Mouse (Mus musculus) hindbrain, embryonic 12.5 days (tissue): Measurements from ENCODE around the gene Cryba4. TPM values are rescaled to one million over a fixed set of nuclear protein-coding genes. Genes with fewer than 3 reads are reported as not detected.

Experiments used
- ATAC-seq: fragments of 200-750 bp; cut with Nextera tagmentation; 2 replicates; pipeline ENCODE4 v1.8.0; 2017; ENCODE audit warnings: moderate TSS enrichment; ENCODE audit not compliant: low FRiP score
- H3K27ac ChIP-seq: fragments of 300-500 bp; sonication (generic); 2 replicates; pipeline ENCODE4 v1.5.1; 2016; ENCODE audit warnings: mild to moderate bottlenecking
- H3K27me3 ChIP-seq: fragments of 300-500 bp; sonication (generic); 2 replicates; pipeline ENCODE4 v1.6.1; 2016; ENCODE audit warnings: mild to moderate bottlenecking
- H3K36me3 ChIP-seq: fragments of 300-500 bp; sonication (generic); 2 replicates; pipeline ENCODE4 v1.6.1; 2016; ENCODE audit warnings: mild to moderate bottlenecking
- H3K4me1 ChIP-seq: fragments of 300-500 bp; sonication (generic); 2 replicates; pipeline ENCODE4 v1.6.1; 2016
- H3K4me2 ChIP-seq: fragments of 300-500 bp; sonication (generic); replicated peaks from 2 replicates; pipeline ENCODE4 v1.6.1; 2016; ENCODE audit warnings: mild to moderate bottlenecking
- H3K4me3 ChIP-seq: fragments of 300-500 bp; sonication (generic); 2 replicates; pipeline ENCODE4 v1.5.1; 2016; ENCODE audit warnings: mild to moderate bottlenecking
- H3K9ac ChIP-seq: fragments of 300-500 bp; sonication (generic); 2 replicates; pipeline ENCODE4 v1.6.1; 2016; ENCODE audit warnings: mild to moderate bottlenecking, moderate library complexity
- H3K9me3 ChIP-seq: fragments of 300-500 bp; sonication (generic); replicated peaks from 2 replicates; pipeline ENCODE4 v1.6.1; 2016; ENCODE audit warnings: mild to moderate bottlenecking
- WGBS: fragments of 180-500 bp; shearing (Covaris S2); methylation state at CpG from one replicate; pipeline ENCODE4 v1.1.7; 2016; 5-methylcytosine and 5-hydroxymethylcytosine counted together
- polyA plus RNA-seq: library from polyadenylated mRNA; unstranded; fragments of >200 nt; fragmentation: Nextera tagmentation; extraction: Ambion mirVana; gene quantifications from 2 replicates; pipeline ENCODE4 v1.2.1, GENCODE M21; 2016

Gene Cryba4
- 1.8 and 2.3 TPM in 2 replicates for polyA plus RNA-seq

- Histone ChIP-seq H3K36me3 (no peaks in the 10 kb centered on the region), H3K4me3 (no peak within 1 kb of the TSS), H3K4me2 (no peak within 1 kb of the TSS), H3K9ac (no peak within 1 kb of the TSS), H3K27ac (no peak within 1 kb of the TSS), H3K4me1 (peaks cover 4% of the 10 kb centered on the region; the same call in 1 of the 2 replicates), H3K27me3 (no peaks in the 10 kb centered on the region; the same call in 1 of the 2 replicates), H3K9me3 (no peaks in the 10 kb centered on the region)
- WGBS: 74% methylated on average over 2 of the region's 2 CpGs
- ATAC-seq: no peak
These were observed at the start of gene Cryba4 for GRCm38 (mm10) chr5:112252400-112252799. Gene Cryba4, minus strand, starts transcription at chr5:112252518.

- H3K4me2 ChIP-seq: no peak overlapping the region
- WGBS: 83% methylated on average over 4 of the region's 4 CpGs
- no peaks in the 10 kb centered on the region for H3K9me3 ChIP-seq
- H3K9ac ChIP-seq: no peak overlapping the region
- ATAC-seq: no peak
- peaks cover 6% of the 10 kb centered on the region; the same call in 1 of the 2 replicates for H3K4me1 ChIP-seq
- H3K36me3 ChIP-seq: 0 out of 2 replicates have a peak, but pooled peaks cover 2% of the 10 kb centered on the region
- no peaks in the 10 kb centered on the region for H3K27me3 ChIP-seq
- no peak overlapping the region for H3K27ac ChIP-seq
- no peak overlapping the region for H3K4me3 ChIP-seq
These were observed 49.4 kb upstream of the Cryba4 start for GRCm38 (mm10) chr5:112301694-112302093.

GRCm38 (mm10) chr5:112300721-112301308 lies 48.5 kb upstream of the Cryba4 start:
- ATAC-seq: no peak
- Histone ChIP-seq H3K4me1 (peaks cover 12% of the 10 kb centered on the region; the same call in 1 of the 2 replicates), H3K27ac (no peak overlapping the region), H3K27me3 (no peaks in the 10 kb centered on the region), H3K9me3 (no peaks in the 10 kb centered on the region), H3K4me3 (no peak overlapping the region), H3K9ac (no peak overlapping the region), H3K36me3 (no peaks in the 10 kb centered on the region), H3K4me2 (no peak overlapping the region)
- WGBS: 88% methylated on average over 6 of the region's 6 CpGs

- peaks cover 17% of the 10 kb centered on the region for H3K4me1 ChIP-seq
- no peak overlapping the region for H3K4me2 ChIP-seq
- H3K27ac ChIP-seq: no peak overlapping the region
- H3K9ac ChIP-seq: no peak overlapping the region
- no peaks in the 10 kb centered on the region for H3K9me3 ChIP-seq
- H3K27me3 ChIP-seq: no peaks in the 10 kb centered on the region
- no peak overlapping the region for H3K4me3 ChIP-seq
- WGBS: 85% methylated on average over 2 of the region's 2 CpGs
- no peaks in the 10 kb centered on the region for H3K36me3 ChIP-seq
- no peak for ATAC-seq
These were observed 47.8 kb upstream of the Cryba4 start for GRCm38 (mm10) chr5:112300112-112300511.

GRCm38 (mm10) chr5:112299399-112299798 lies 47.1 kb upstream of the Cryba4 start:
- ATAC-seq: no peak
- no peaks in the 10 kb centered on the region for H3K9me3 ChIP-seq
- WGBS: 92% methylated on average over 4 of the region's 4 CpGs
- H3K27ac ChIP-seq: no peak overlapping the region
- H3K36me3 ChIP-seq: no peaks in the 10 kb centered on the region
- H3K9ac ChIP-seq: no peak overlapping the region
- no peak overlapping the region for H3K4me3 ChIP-seq
- H3K4me1 ChIP-seq: peaks cover 25% of the 10 kb centered on the region
- no peak overlapping the region for H3K4me2 ChIP-seq
- no peaks in the 10 kb centered on the region for H3K27me3 ChIP-seq

- ATAC-seq: no peak
- Histone ChIP-seq H3K9ac (no peak overlapping the region), H3K4me1 (peaks cover 27% of the 10 kb centered on the region), H3K4me3 (no peak overlapping the region), H3K27ac (no peak overlapping the region), H3K27me3 (no peaks in the 10 kb centered on the region), H3K4me2 (no peak overlapping the region), H3K36me3 (no peaks in the 10 kb centered on the region), H3K9me3 (no peaks in the 10 kb centered on the region)
- 90% methylated on average over 12 of the region's 12 CpGs for WGBS
These were observed 46.1 kb upstream of the Cryba4 start for GRCm38 (mm10) chr5:112298226-112298988.

- Histone ChIP-seq H3K4me2 (no peak overlapping the region), H3K36me3 (no peaks in the 10 kb centered on the region), H3K4me3 (no peak overlapping the region), H3K27me3 (no peaks in the 10 kb centered on the region), H3K9ac (no peak overlapping the region), H3K4me1 (peaks cover 29% of the 10 kb centered on the region), H3K9me3 (no peaks in the 10 kb centered on the region), H3K27ac (0 out of 2 replicates have a peak overlapping the region, but pooled peaks have one; percentile 12)
- ATAC-seq: no peak
- WGBS: 72% methylated on average over 2 of the region's 2 CpGs
These were observed 44.9 kb upstream of the Cryba4 start for GRCm38 (mm10) chr5:112297257-112297656.

- Histone ChIP-seq H3K27me3 (no peaks in the 10 kb centered on the region), H3K9ac (no peak overlapping the region), H3K4me1 (peaks cover 32% of the 10 kb centered on the region), H3K4me2 (no peak overlapping the region), H3K4me3 (no peak overlapping the region), H3K36me3 (no peaks in the 10 kb centered on the region), H3K27ac (no peak overlapping the region; the same call in 1 of the 2 replicates), H3K9me3 (no peaks in the 10 kb centered on the region)
- 79% methylated on average over 6 of the region's 6 CpGs for WGBS
- ATAC-seq: no peak
These were observed 44.3 kb upstream of the Cryba4 start for GRCm38 (mm10) chr5:112296404-112297181.

- H3K27ac ChIP-seq: no peak overlapping the region
- H3K4me3 ChIP-seq: no peak overlapping the region
- 58% methylated on average over 8 of the region's 8 CpGs for WGBS
- no peak for ATAC-seq
- H3K4me2 ChIP-seq: no peak overlapping the region
- H3K27me3 ChIP-seq: no peaks in the 10 kb centered on the region
- H3K36me3 ChIP-seq: no peaks in the 10 kb centered on the region
- no peaks in the 10 kb centered on the region for H3K9me3 ChIP-seq
- no peak overlapping the region for H3K9ac ChIP-seq
- H3K4me1 ChIP-seq: peaks cover 32% of the 10 kb centered on the region
These were observed 43.2 kb upstream of the Cryba4 start for GRCm38 (mm10) chr5:112295564-112295963.

- H3K4me2 ChIP-seq: no peak overlapping the region
- peaks cover 32% of the 10 kb centered on the region for H3K4me1 ChIP-seq
- H3K36me3 ChIP-seq: no peaks in the 10 kb centered on the region
- H3K9me3 ChIP-seq: no peaks in the 10 kb centered on the region
- ATAC-seq: no peak
- no peak overlapping the region for H3K9ac ChIP-seq
- no peaks in the 10 kb centered on the region for H3K27me3 ChIP-seq
- H3K27ac ChIP-seq: no peak overlapping the region
- H3K4me3 ChIP-seq: no peak overlapping the region
- 30% methylated on average over 8 of the region's 8 CpGs for WGBS
These were observed 42.8 kb upstream of the Cryba4 start for GRCm38 (mm10) chr5:112295162-112295561.

- Histone ChIP-seq H3K9me3 (no peaks in the 10 kb centered on the region), H3K27ac (no peak overlapping the region), H3K4me2 (no peak overlapping the region), H3K4me3 (no peak overlapping the region), H3K36me3 (no peaks in the 10 kb centered on the region), H3K9ac (no peak overlapping the region), H3K4me1 (peaks cover 32% of the 10 kb centered on the region), H3K27me3 (no peaks in the 10 kb centered on the region)
- WGBS: 59% methylated on average over 4 of the region's 4 CpGs
- no peak for ATAC-seq
These were observed 42.4 kb upstream of the Cryba4 start for GRCm38 (mm10) chr5:112294696-112295095.

- Histone ChIP-seq H3K27ac (no peak overlapping the region), H3K36me3 (no peaks in the 10 kb centered on the region), H3K4me2 (no peak overlapping the region), H3K4me1 (peaks cover 35% of the 10 kb centered on the region), H3K27me3 (no peaks in the 10 kb centered on the region), H3K9ac (no peak overlapping the region), H3K4me3 (no peak overlapping the region), H3K9me3 (no peaks in the 10 kb centered on the region)
- 86% methylated on average over 2 of the region's 2 CpGs for WGBS
- no peak for ATAC-seq
These were observed 41.5 kb upstream of the Cryba4 start for GRCm38 (mm10) chr5:112293800-112294199.
